Mouse (Mus musculus): ENCODE measurements around the gene Ndufa5.

The Ndufa5 gene

GRCm38 (mm10) chr6:24527155-24528063 is at the start of gene Ndufa5:
Gene Ndufa5 (minus strand): TSS chr6:24528013.
- DNase-seq (ENCODE audit: low spot score) = peak; percentile 81

- DNase-seq (ENCODE audit: low spot score) = no peak
These were observed 45.5 kb upstream of the Ndufa5 start for GRCm38 (mm10) chr6:24573319-24573718.

GRCm38 (mm10) chr6:24572431-24572830 is 44.6 kb upstream of the Ndufa5 start:
- DNase-seq (ENCODE audit: low spot score) = no peak

- DNase-seq (ENCODE audit: low spot score) = no peak
These were observed 43.3 kb upstream of the Ndufa5 start for GRCm38 (mm10) chr6:24571126-24571525.

- DNase-seq (ENCODE audit: low spot score) = no peak
These were observed 42.5 kb upstream of the Ndufa5 start for GRCm38 (mm10) chr6:24570278-24570677.

GRCm38 (mm10) chr6:24569711-24570110 is 41.9 kb upstream of the Ndufa5 start:
- DNase-seq (ENCODE audit: low spot score) = no peak

- DNase-seq (ENCODE audit: low spot score) = no peak
These were observed 41.1 kb upstream of the Ndufa5 start for GRCm38 (mm10) chr6:24568963-24569362.

GRCm38 (mm10) chr6:24564886-24565285 is 37.1 kb upstream of the Ndufa5 start:
- DNase-seq (ENCODE audit: low spot score) = no peak

- no peak for DNase-seq (ENCODE audit: low spot score)
These were observed 36.3 kb upstream of the Ndufa5 start for GRCm38 (mm10) chr6:24564081-24564480.

GRCm38 (mm10) chr6:24555488-24555887 is 27.7 kb upstream of the Ndufa5 start:
- no peak for DNase-seq (ENCODE audit: low spot score)

GRCm38 (mm10) chr6:24554427-24555086 is 26.7 kb upstream of the Ndufa5 start:
- DNase-seq (ENCODE audit: low spot score) = no peak

GRCm38 (mm10) chr6:24552046-24552445 is 24.2 kb upstream of the Ndufa5 start:
- no peak for DNase-seq (ENCODE audit: low spot score)

- DNase-seq (ENCODE audit: low spot score) = no peak
These were observed 22.0 kb upstream of the Ndufa5 start for GRCm38 (mm10) chr6:24549801-24550200.

- DNase-seq (ENCODE audit: low spot score) = no peak
These were observed 19.1 kb upstream of the Ndufa5 start for GRCm38 (mm10) chr6:24546716-24547420.

GRCm38 (mm10) chr6:24543119-24543591 is 15.3 kb upstream of the Ndufa5 start:
- DNase-seq (ENCODE audit: low spot score) = no peak

GRCm38 (mm10) chr6:24542393-24542792 is 14.6 kb upstream of the Ndufa5 start:
- no peak for DNase-seq (ENCODE audit: low spot score)

- DNase-seq (ENCODE audit: low spot score) = no peak
These were observed 12.3 kb upstream of the Ndufa5 start for GRCm38 (mm10) chr6:24540106-24540505.

GRCm38 (mm10) chr6:24538435-24538834 is 10.6 kb upstream of the Ndufa5 start:
- no peak for DNase-seq (ENCODE audit: low spot score)

GRCm38 (mm10) chr6:24532804-24533203 is 5.0 kb upstream of the Ndufa5 start:
- DNase-seq (ENCODE audit: low spot score) = no peak

- no peak for DNase-seq (ENCODE audit: low spot score)
These were observed 3.1 kb upstream of the Ndufa5 start for GRCm38 (mm10) chr6:24530711-24531420.

GRCm38 (mm10) chr6:24530166-24530565 is 2.4 kb upstream of the Ndufa5 start:
- DNase-seq (ENCODE audit: low spot score) = peak; percentile 36

- no peak for DNase-seq (ENCODE audit: low spot score)
These were observed 141 bp upstream of the Ndufa5 start, which contains the start of gene Asb15 for GRCm38 (mm10) chr6:24528064-24528243. Gene Asb15 (plus strand): TSS chr6:24528144.
